Mouse (Mus musculus): Measurements from ENCODE around the gene Gdf3. TPM values are rescaled to one million over a fixed set of nuclear protein-coding genes. Genes with fewer than 3 reads are reported as not detected.

Gdf3 gene
- polyA plus RNA-seq, 1 experiment, result 8.2 TPM

DNA sequence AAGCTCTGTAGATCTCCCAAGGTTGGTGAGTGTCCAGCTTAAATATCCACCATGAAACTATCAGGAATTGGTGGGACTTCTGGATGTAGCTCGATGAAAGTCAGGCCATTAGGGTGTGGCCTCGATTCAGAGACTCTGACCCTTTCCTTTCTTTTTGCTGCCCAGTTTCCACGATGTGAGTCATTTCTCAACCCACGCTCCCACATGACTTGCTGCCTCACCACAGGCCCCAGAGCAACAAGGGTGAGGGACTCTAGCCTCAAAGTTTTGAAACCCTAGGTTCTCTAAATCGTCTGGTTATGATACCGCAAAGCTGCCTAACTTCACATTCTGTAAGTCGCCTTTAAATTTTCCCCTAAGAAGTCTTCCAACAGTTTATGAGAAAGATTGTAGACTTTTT is 25.4 kb upstream of the Gdf3 start:
- no peaks in the 10 kb centered on the region for H3K4me1 ChIP-seq (ENCODE audit: control insufficient read depth, insufficient read depth, low read length)
- no peak overlapping the region for H3K27ac ChIP-seq (ENCODE audit: control insufficient read depth, insufficient read depth, low read depth, low read length, poor library complexity)
- no peak overlapping the region for H3K4me3 ChIP-seq (replicated peaks; ENCODE audit: control insufficient read depth, low read depth, low read length)
- TF ChIP-seq CTCF (IDR thresholded peaks at IDR 0.05; ENCODE audit: control insufficient read depth, insufficient read depth, low read length) (no peak), POLR2A (IDR thresholded peaks at IDR 0.05; ENCODE audit: borderline replicate concordance, control insufficient read depth, low read depth, low read length) (no peak)
- WGBS, result 21% methylated on average over 7 of the region's 7 CpGs

DNA sequence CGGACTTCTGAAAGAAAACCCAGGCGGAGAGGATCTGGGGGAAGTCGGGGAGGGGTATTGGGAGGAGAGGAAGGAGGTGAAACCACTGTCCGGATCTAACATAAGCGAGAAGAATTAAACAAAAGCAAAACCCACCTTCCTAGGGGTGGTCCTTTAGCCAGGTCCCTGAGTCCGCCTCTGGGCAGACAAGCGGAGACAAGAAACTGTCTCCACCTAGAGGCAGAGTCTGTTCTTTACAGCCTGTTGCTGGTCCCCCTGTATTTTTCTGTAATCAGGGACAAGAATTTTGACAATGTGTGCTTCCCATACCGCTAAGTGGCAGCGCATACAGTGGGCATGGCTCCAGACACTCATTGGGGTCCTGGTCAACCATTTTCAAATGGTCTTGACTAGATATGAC is 23.5 kb upstream of the Gdf3 start:
- Histone ChIP-seq H3K27ac (ENCODE audit: control insufficient read depth, insufficient read depth, low read depth, low read length, poor library complexity) (no peak overlapping the region), H3K4me3 (replicated peaks; ENCODE audit: control insufficient read depth, low read depth, low read length) (no peak overlapping the region), H3K4me1 (ENCODE audit: control insufficient read depth, insufficient read depth, low read length) (no peaks in the 10 kb centered on the region)
- 30% methylated on average over 9 of the region's 9 CpGs for WGBS
- TF ChIP-seq POLR2A (IDR thresholded peaks at IDR 0.05; ENCODE audit: borderline replicate concordance, control insufficient read depth, low read depth, low read length) (no peak), CTCF (IDR thresholded peaks at IDR 0.05; ENCODE audit: control insufficient read depth, insufficient read depth, low read length) (peak; percentile 47; the same call in 1 of the 2 replicates)

DNA sequence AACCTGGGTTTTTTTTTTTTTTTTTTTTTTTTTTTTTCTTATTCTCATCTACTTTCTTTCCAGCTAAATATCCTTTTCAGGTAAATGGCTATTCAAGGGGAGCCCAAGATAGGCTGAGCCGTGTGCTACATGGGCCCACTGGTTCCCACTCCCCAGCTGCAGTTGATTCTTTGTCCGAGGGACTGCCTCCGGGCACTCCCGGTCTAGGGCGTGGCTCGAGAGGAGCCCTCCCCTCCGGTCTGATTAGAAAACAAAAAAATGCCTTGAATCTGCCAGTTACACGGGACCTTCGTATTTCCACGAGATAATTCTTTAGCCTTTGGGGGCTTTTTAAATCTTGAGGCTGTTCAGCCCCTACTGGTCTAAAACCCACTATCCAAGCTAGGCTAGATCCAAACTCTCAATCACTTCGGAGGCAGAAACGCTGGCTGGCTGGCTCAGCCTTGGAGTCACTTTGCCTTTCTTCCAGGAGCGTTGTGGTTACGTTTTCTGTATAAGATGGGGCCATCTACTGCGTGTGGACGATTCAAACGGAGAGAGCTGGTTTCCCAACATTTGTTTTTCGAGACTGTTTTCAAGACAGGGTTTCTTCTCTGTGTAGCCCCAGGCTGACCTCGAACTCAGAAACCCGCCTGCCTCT is 17.7 kb upstream of the Gdf3 start:
- Histone ChIP-seq H3K27ac (ENCODE audit: control insufficient read depth, insufficient read depth, low read depth, low read length, poor library complexity) (no peak overlapping the region), H3K4me1 (ENCODE audit: control insufficient read depth, insufficient read depth, low read length) (no peaks in the 10 kb centered on the region), H3K4me3 (replicated peaks; ENCODE audit: control insufficient read depth, low read depth, low read length) (peak overlapping the region; percentile 34)
- WGBS, result 23% methylated on average over 20 of the region's 20 CpGs
- no peak for TF ChIP-seq CTCF (IDR thresholded peaks at IDR 0.05; ENCODE audit: control insufficient read depth, insufficient read depth, low read length)
- no peak for TF ChIP-seq POLR2A (IDR thresholded peaks at IDR 0.05; ENCODE audit: borderline replicate concordance, control insufficient read depth, low read depth, low read length)

DNA sequence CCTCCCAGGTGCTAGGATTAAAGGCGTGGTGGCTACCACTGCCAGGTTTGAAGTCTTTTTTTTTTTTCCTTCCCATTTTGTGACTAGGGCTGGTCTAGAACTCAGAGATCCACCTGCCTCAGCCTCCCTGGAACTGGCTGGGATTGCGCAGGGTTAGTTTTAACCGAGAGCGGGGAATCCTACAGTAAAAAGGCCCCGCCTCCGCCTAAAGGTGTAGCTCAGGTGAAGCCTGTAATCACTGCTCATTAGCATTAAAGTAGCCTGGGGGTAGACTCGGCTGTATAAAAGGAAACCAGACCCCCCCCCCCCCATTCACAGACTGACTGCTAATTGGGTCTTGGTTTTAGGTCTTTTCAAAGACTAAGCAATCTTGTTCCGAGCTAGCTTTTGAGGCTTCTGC is 16.2 kb upstream of the Gdf3 start, which contains the start of gene Dppa3:
Gene Dppa3, plus strand, starts transcription at position 301 of the 400 bp plus-strand sequence.
- Histone ChIP-seq H3K4me1 (ENCODE audit: control insufficient read depth, insufficient read depth, low read length) (no peaks in the 10 kb centered on the region), H3K4me3 (replicated peaks; ENCODE audit: control insufficient read depth, low read depth, low read length) (no peak within 1 kb of the TSS), H3K27ac (ENCODE audit: control insufficient read depth, insufficient read depth, low read depth, low read length, poor library complexity) (no peak within 1 kb of the TSS)
- 82% methylated on average over 8 of the region's 8 CpGs for WGBS
- no peak for TF ChIP-seq POLR2A (IDR thresholded peaks at IDR 0.05; ENCODE audit: borderline replicate concordance, control insufficient read depth, low read depth, low read length)
- no peak for TF ChIP-seq CTCF (IDR thresholded peaks at IDR 0.05; ENCODE audit: control insufficient read depth, insufficient read depth, low read length)

DNA sequence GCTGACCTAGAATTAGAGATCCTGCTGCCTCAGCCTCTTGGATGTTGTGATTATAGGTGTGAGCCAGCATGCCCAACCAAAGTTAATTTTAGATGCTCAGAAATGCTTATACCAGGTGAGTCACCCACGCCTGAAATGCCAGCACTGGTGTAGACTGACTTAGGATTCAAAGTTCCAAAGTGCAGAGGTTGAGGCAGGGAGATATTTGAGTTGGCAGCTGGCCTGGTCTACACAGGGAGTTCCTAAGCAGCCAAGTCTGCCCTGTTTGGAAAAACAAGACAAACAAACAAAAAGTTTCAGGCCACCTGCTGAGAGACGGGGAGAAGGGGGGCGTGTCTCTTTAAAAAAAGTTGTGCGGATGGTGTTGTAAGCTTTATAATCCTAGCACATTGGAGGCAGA is 15.3 kb upstream of the Gdf3 start:
- H3K27ac ChIP-seq (ENCODE audit: control insufficient read depth, insufficient read depth, low read depth, low read length, poor library complexity), result no peak overlapping the region
- no peak overlapping the region for H3K4me3 ChIP-seq (replicated peaks; ENCODE audit: control insufficient read depth, low read depth, low read length)
- TF ChIP-seq CTCF (IDR thresholded peaks at IDR 0.05; ENCODE audit: control insufficient read depth, insufficient read depth, low read length), result no peak
- TF ChIP-seq POLR2A (IDR thresholded peaks at IDR 0.05; ENCODE audit: borderline replicate concordance, control insufficient read depth, low read depth, low read length), result no peak
- WGBS, result 80% methylated on average over 4 of the region's 4 CpGs
- H3K4me1 ChIP-seq (ENCODE audit: control insufficient read depth, insufficient read depth, low read length), result no peaks in the 10 kb centered on the region

DNA sequence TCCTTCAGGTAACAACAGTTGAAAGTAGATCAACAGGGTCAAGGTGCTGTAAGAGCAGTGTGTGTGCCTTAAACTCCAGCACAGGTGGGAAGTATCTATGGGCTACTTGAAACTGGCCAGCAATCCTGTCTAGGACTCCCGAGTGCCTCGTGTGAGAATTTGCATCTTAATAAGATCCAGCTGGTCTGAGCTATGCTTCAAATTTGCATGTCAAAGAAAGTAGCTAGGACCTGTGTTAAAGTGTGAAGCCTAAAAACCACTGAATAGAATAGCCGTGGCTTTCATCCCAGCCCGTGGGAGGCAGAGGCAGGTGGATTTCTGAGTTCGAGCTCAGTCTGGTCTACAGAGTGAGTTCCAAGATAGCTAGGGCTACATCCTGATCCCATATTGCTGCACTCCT is 14.6 kb upstream of the Gdf3 start:
- no peak overlapping the region for H3K27ac ChIP-seq (ENCODE audit: control insufficient read depth, insufficient read depth, low read depth, low read length, poor library complexity)
- no peak overlapping the region for H3K4me3 ChIP-seq (replicated peaks; ENCODE audit: control insufficient read depth, low read depth, low read length)
- TF ChIP-seq POLR2A (IDR thresholded peaks at IDR 0.05; ENCODE audit: borderline replicate concordance, control insufficient read depth, low read depth, low read length), result no peak
- no peak for TF ChIP-seq CTCF (IDR thresholded peaks at IDR 0.05; ENCODE audit: control insufficient read depth, insufficient read depth, low read length)
- no peaks in the 10 kb centered on the region for H3K4me1 ChIP-seq (ENCODE audit: control insufficient read depth, insufficient read depth, low read length)
- 80% methylated on average over 5 of the region's 5 CpGs for WGBS

DNA sequence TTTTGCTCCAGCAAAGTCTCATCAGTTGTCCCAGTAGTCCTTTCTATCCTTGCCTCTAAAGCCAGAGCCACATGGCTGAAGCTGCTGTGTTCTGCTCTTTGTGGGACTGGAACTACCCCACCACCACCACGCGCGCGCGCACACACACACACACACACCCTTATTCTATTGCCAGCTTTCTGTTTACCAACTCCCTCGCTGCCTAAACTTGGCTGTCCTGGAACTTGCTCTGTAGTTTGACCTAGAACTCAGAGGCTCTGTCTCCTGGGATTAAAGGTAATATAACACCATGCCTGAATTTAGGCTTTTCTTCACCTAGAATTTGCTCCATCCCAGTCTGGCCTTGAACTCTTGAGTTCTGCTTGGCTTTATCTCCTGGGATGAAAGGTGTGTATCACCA is 11.2 kb upstream of the Gdf3 start:
- no peak for TF ChIP-seq POLR2A (IDR thresholded peaks at IDR 0.05; ENCODE audit: borderline replicate concordance, control insufficient read depth, low read depth, low read length)
- TF ChIP-seq CTCF (IDR thresholded peaks at IDR 0.05; ENCODE audit: control insufficient read depth, insufficient read depth, low read length), result no peak

DNA sequence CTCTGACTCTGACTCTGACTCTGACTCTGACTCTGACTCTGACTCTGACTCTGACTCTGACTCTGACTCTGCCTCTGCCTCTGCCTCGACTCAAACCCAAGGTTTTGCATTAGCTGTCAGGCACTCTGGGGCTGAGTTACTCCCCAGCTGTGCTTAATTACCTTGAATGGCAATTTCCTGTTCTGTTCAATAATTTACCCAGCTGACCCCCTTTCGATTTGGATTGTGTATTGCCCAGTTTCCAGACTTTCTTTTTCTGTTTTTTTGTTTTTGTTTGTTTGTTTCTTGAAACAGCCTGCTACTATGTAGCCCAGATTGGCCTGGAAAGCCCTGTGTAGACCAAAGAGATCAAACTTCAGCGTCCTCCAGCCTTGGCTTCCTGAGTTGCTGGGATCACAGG is 6.1 kb upstream of the Gdf3 start:
- Histone ChIP-seq H3K4me3 (replicated peaks; ENCODE audit: control insufficient read depth, low read depth, low read length) (no peak overlapping the region), H3K27ac (ENCODE audit: control insufficient read depth, insufficient read depth, low read depth, low read length, poor library complexity) (no peak overlapping the region), H3K4me1 (ENCODE audit: control insufficient read depth, insufficient read depth, low read length) (no peaks in the 10 kb centered on the region)
- TF ChIP-seq CTCF (IDR thresholded peaks at IDR 0.05; ENCODE audit: control insufficient read depth, insufficient read depth, low read length) (no peak), POLR2A (IDR thresholded peaks at IDR 0.05; ENCODE audit: borderline replicate concordance, control insufficient read depth, low read depth, low read length) (no peak)
- WGBS, result 63% methylated on average over 3 of the region's 3 CpGs

More for the DNA sequence above, 11.2 kb upstream of the Gdf3 start:
- Histone ChIP-seq H3K4me1 (ENCODE audit: control insufficient read depth, insufficient read depth, low read length) (no peaks in the 10 kb centered on the region), H3K4me3 (replicated peaks; ENCODE audit: control insufficient read depth, low read depth, low read length) (no peak overlapping the region), H3K27ac (ENCODE audit: control insufficient read depth, insufficient read depth, low read depth, low read length, poor library complexity) (no peak overlapping the region)
- 90% methylated on average over 6 of the region's 6 CpGs for WGBS

DNA sequence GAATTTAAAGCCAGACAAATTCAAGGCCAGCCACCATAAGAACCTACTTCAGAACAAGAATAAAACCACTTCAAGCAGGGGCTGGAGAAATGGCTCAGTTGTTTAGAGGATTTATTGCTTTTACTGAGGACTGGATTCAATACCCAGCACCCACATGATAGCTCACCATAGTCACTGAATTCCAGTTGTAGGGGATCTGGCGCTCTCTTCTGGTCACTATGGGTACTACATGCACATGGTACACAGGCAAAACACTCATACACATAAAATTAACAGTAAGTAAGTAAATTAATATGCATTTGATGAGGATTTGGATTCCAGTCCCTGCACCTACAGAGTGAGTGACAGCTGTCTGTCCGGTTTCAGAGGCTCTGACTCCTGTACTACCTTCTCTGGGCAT is 4.2 kb upstream of the Gdf3 start:
- WGBS, result 62% methylated on average over 2 of the region's 2 CpGs
- Histone ChIP-seq H3K4me1 (ENCODE audit: control insufficient read depth, insufficient read depth, low read length) (no peaks in the 10 kb centered on the region), H3K4me3 (replicated peaks; ENCODE audit: control insufficient read depth, low read depth, low read length) (no peak overlapping the region), H3K27ac (ENCODE audit: control insufficient read depth, insufficient read depth, low read depth, low read length, poor library complexity) (no peak overlapping the region)
- TF ChIP-seq POLR2A (IDR thresholded peaks at IDR 0.05; ENCODE audit: borderline replicate concordance, control insufficient read depth, low read depth, low read length) (no peak), CTCF (IDR thresholded peaks at IDR 0.05; ENCODE audit: control insufficient read depth, insufficient read depth, low read length) (peak; percentile 30; the same call in 1 of the 2 replicates)

Measured in bone marrow, adult 2 months (tissue).